Mouse (Mus musculus) MEL (cell line): ENCODE data around the gene Aplf. TPM values are rescaled to one million over a fixed set of nuclear protein-coding genes. Genes with fewer than 3 reads are reported as not detected.
"Not testable (repeated sequence)": the region's sequence is repeated elsewhere in the genome, so short reads cannot be mapped to it uniquely, and the experiment has no call there.

Experiments used
- DNase-seq: peaks from one replicate; pipeline ENCODE4 v3.0.0; 2011; ENCODE audit warnings: low read depth, low spot score
- H3K27ac ChIP-seq: 2 replicates; pipeline ENCODE4 v1.5.1; 2012; ENCODE audit warnings: low read depth, mild to moderate bottlenecking, control low read depth, low read length, moderate library complexity; ENCODE audit not compliant: control insufficient read depth
- H3K27me3 ChIP-seq, 2 experiments: fragments of 150-350 bp in 1 of 2; sonication (generic) in 1 of 2; 2 replicates each; pipeline ENCODE4 v1.6.1; 2012; ENCODE audit warnings: low read length in 2 of 2, mild to moderate bottlenecking in 2 of 2, improper control_type of control experiment in 1 of 2, moderate library complexity in 1 of 2; ENCODE audit not compliant: insufficient read depth in 2 of 2, control insufficient read depth in 1 of 2
- H3K36me3 ChIP-seq, 2 experiments: 2 replicates each; pipeline ENCODE4 v1.6.1; 2012 to 2014; ENCODE audit warnings: low read length in 2 of 2, improper control_type of control experiment in 1 of 2, inconsistent platforms in 1 of 2, mild to moderate bottlenecking in 1 of 2; ENCODE audit not compliant: insufficient read depth in 2 of 2, control insufficient read depth in 1 of 2
- H3K4me1 ChIP-seq, 2 experiments: fragments of 150-350 bp in 1 of 2; sonication (generic) in 1 of 2; 2 replicates each; pipeline ENCODE4 v1.6.1; 2012; ENCODE audit warnings: low read length in 2 of 2, improper control_type of control experiment in 1 of 2, mild to moderate bottlenecking in 1 of 2; ENCODE audit not compliant: insufficient read depth in 2 of 2, control insufficient read depth in 1 of 2
- H3K4me3 ChIP-seq, 2 experiments: fragments of 150-350 bp in 1 of 2; sonication (generic) in 1 of 2; 2 replicates each; pipeline ENCODE4 v1.5.1; 2012; ENCODE audit warnings: low read depth in 2 of 2, low read length in 2 of 2, mild to moderate bottlenecking in 2 of 2, moderate library complexity in 2 of 2, control low read depth in 1 of 2, improper control_type of control experiment in 1 of 2; ENCODE audit not compliant: control insufficient read depth in 1 of 2, insufficient read depth in 1 of 2
- H3K79me2 ChIP-seq: 2 replicates; pipeline ENCODE4 v1.6.1; 2012; ENCODE audit warnings: mild to moderate bottlenecking, low read length, moderate library complexity; ENCODE audit not compliant: control insufficient read depth, poor library complexity, insufficient read depth
- H3K9ac ChIP-seq: 2 replicates; pipeline ENCODE4 v1.6.1; 2012; ENCODE audit warnings: low read depth, mild to moderate bottlenecking, control low read depth, low read length, moderate library complexity; ENCODE audit not compliant: control insufficient read depth, poor library complexity, severe bottlenecking
- H3K9me3 ChIP-seq: fragments of 150-350 bp; sonication (generic); replicated peaks from 2 replicates; pipeline ENCODE4 v1.6.1; 2012; ENCODE audit warnings: mild to moderate bottlenecking, low read length, improper control_type of control experiment, moderate library complexity; ENCODE audit not compliant: insufficient read depth
- CTCF ChIP-seq, 3 experiments: IDR thresholded peaks in 2 of 3; conservative IDR thresholded peaks in 1 of 3; 2 replicates each; pipeline ENCODE4 v1.5.1; 2011 to 2012; ENCODE audit warnings: low read length in 3 of 3, low read depth in 2 of 3, mild to moderate bottlenecking in 2 of 3, improper control_type of control experiment in 1 of 3, inconsistent platforms in 1 of 3, mixed read lengths in 1 of 3, moderate library complexity in 1 of 3; ENCODE audit not compliant: control insufficient read depth in 1 of 3, insufficient read depth in 1 of 3, poor library complexity in 1 of 3, severe bottlenecking in 1 of 3
- ELF1 ChIP-seq: IDR thresholded peaks from 2 replicates; pipeline ENCODE4 v1.6.1; 2014; ENCODE audit warnings: low read depth, mild to moderate bottlenecking, inconsistent platforms, low read length, improper control_type of control experiment, moderate library complexity
- ETS1 ChIP-seq: IDR thresholded peaks from 2 replicates; pipeline ENCODE4 v1.6.1; 2012; ENCODE audit warnings: low read depth, mild to moderate bottlenecking, inconsistent platforms, low read length, improper control_type of control experiment, moderate library complexity
- JUND ChIP-seq: IDR thresholded peaks from 2 replicates; pipeline ENCODE4 v1.6.1; 2011; ENCODE audit warnings: low read depth, mild to moderate bottlenecking, improper control_type of control experiment, low read length
- KAT2A ChIP-seq: conservative IDR thresholded peaks from 2 replicates; pipeline ENCODE4 v1.6.1; 2012; ENCODE audit warnings: low read depth, low read length, improper control_type of control experiment, inconsistent platforms
- MAFK ChIP-seq: IDR thresholded peaks from 2 replicates; pipeline ENCODE4 v1.6.1; 2011; ENCODE audit warnings: low read depth, mild to moderate bottlenecking, low read length, improper control_type of control experiment, borderline replicate concordance
- MAX ChIP-seq: IDR thresholded peaks from 2 replicates; pipeline ENCODE4 v1.6.1; 2011; ENCODE audit warnings: low read length, improper control_type of control experiment
- MAZ ChIP-seq: IDR thresholded peaks from 2 replicates; pipeline ENCODE4 v1.6.1; 2012; ENCODE audit warnings: low read depth, mild to moderate bottlenecking, inconsistent platforms, low read length, improper control_type of control experiment
- MXI1 ChIP-seq: IDR thresholded peaks from 2 replicates; pipeline ENCODE4 v1.6.1; 2011; ENCODE audit warnings: mild to moderate bottlenecking, low read depth, low read length, improper control_type of control experiment
- MYC ChIP-seq: IDR thresholded peaks from 2 replicates; pipeline ENCODE4 v1.6.1; 2011; ENCODE audit warnings: low read depth, mild to moderate bottlenecking, low read length, improper control_type of control experiment, moderate library complexity
- NELFE ChIP-seq: IDR thresholded peaks from 2 replicates; pipeline ENCODE4 v1.6.1; 2011; ENCODE audit warnings: low read depth, low read length, improper control_type of control experiment
- NRF1 ChIP-seq: IDR thresholded peaks from 2 replicates; pipeline ENCODE4 v1.6.1; 2014; ENCODE audit warnings: low read depth, mild to moderate bottlenecking, inconsistent platforms, low read length, improper control_type of control experiment, moderate library complexity; ENCODE audit not compliant: poor library complexity, insufficient read depth, severe bottlenecking
- POLR2A ChIP-seq, 2 experiments: IDR thresholded peaks; 2 replicates each; pipeline ENCODE4 v1.6.1; 2011 to 2012; ENCODE audit warnings: low read length in 2 of 2, mild to moderate bottlenecking in 2 of 2, control low read depth in 1 of 2, improper control_type of control experiment in 1 of 2, low read depth in 1 of 2, moderate library complexity in 1 of 2; ENCODE audit not compliant: control insufficient read depth in 1 of 2, insufficient read depth in 1 of 2, poor library complexity in 1 of 2
- RAD21 ChIP-seq: IDR thresholded peaks from 2 replicates; pipeline ENCODE4 v1.6.1; 2011; ENCODE audit warnings: mild to moderate bottlenecking, low read depth, low read length, improper control_type of control experiment
- RCOR1 ChIP-seq: IDR thresholded peaks from 2 replicates; pipeline ENCODE4 v1.6.1; 2012; ENCODE audit warnings: low read depth, mild to moderate bottlenecking, inconsistent platforms, low read length, improper control_type of control experiment
- TAL1 ChIP-seq: IDR thresholded peaks from 2 replicates; pipeline ENCODE4 v1.6.1; 2012; ENCODE audit warnings: mild to moderate bottlenecking, inconsistent platforms, low read length, moderate library complexity, mixed read lengths
- TBP ChIP-seq: IDR thresholded peaks from 2 replicates; pipeline ENCODE4 v1.8.0; 2011; ENCODE audit warnings: low read depth, low read length, improper control_type of control experiment
- TCF12 ChIP-seq: IDR thresholded peaks from 2 replicates; pipeline ENCODE4 v1.6.1; 2014; ENCODE audit warnings: low read depth, mild to moderate bottlenecking, inconsistent platforms, low read length, improper control_type of control experiment, moderate library complexity
- UBTF ChIP-seq: IDR thresholded peaks from 2 replicates; pipeline ENCODE4 v1.6.1; 2012; ENCODE audit warnings: low read depth, mild to moderate bottlenecking, inconsistent platforms, low read length, improper control_type of control experiment, moderate library complexity, borderline replicate concordance; ENCODE audit not compliant: insufficient read depth
- USF1 ChIP-seq: IDR thresholded peaks from 2 replicates; pipeline ENCODE4 v1.6.1; 2014; ENCODE audit warnings: low read depth, mild to moderate bottlenecking, inconsistent platforms, low read length, improper control_type of control experiment, moderate library complexity
- ZMIZ1 ChIP-seq: IDR thresholded peaks from 2 replicates; pipeline ENCODE4 v1.6.1; 2012; ENCODE audit warnings: low read depth, mild to moderate bottlenecking, inconsistent platforms, low read length, improper control_type of control experiment, moderate library complexity
- polyA plus RNA-seq, 2 experiments: library from polyadenylated mRNA; stranded (reverse) in 1 of 2; unstranded in 1 of 2; fragments of >175 nt in 1 of 2; fragments of >200 nt in 1 of 2; gene quantifications; 2 replicates each; pipeline versions ENCODE4 v1.2.1 to v1.2.4; 2012; ENCODE audit warnings: low replicate concordance in 2 of 2, low read depth in 1 of 2; ENCODE audit not compliant: insufficient read length in 2 of 2, insufficient read depth in 1 of 2, missing spikeins in 1 of 2
- total RNA-seq: library from RNA; depleted of rRNA; stranded (reverse); fragments of 300-350 nt; gene quantifications from 2 replicates; pipeline ENCODE4 v1.2.3, GENCODE M21; 2012

Gene Aplf
- total and polyA plus RNA-seq, 3 experiments = 12.6 to 20.3 TPM; not detected in 1

DNA sequence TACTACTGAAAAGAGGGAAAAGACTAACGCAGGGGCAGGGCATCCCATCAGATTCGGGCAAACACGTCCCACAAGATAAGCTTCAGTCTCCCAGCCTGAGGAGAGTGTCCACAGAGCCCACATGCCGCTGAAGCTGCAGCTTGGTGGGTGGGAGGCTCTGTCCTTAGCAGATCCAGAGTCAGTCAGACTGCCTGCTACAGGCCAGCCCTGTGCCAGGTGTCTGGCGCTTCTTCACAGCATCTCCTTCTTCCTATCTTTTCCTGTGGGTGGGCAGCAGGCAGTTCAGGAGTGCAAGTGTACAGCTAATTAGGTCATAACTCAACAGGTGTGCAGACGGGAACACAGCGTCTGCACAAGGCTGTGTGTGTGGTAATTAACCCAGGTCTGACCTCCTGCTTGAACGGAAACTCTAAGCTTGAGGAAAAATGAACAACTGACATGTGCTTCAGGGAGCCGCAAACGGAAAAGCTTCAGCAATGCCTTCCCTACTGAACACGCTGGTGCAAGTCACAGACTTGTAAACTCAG, 33.8 kb downstream of the Aplf start:
- no peaks in the 10 kb centered on the region for H3K4me1 ChIP-seq
- no peak overlapping the region for H3K9ac ChIP-seq
- H3K79me2 ChIP-seq = no peaks in the 10 kb centered on the region
- peaks cover 0 to 15% of the 10 kb centered on the region in 2 experiments; a peak in 2 of 4 replicates for H3K36me3 ChIP-seq
- H3K9me3 ChIP-seq = no peaks in the 10 kb centered on the region
- no peak overlapping the region for H3K27ac ChIP-seq
- TF ChIP-seq TCF12 = no peak
- no peak for TF ChIP-seq MAX
- H3K27me3 ChIP-seq = no peaks in the 10 kb centered on the region
- no peak overlapping the region for H3K4me3 ChIP-seq
- DNase-seq = no peak

DNA sequence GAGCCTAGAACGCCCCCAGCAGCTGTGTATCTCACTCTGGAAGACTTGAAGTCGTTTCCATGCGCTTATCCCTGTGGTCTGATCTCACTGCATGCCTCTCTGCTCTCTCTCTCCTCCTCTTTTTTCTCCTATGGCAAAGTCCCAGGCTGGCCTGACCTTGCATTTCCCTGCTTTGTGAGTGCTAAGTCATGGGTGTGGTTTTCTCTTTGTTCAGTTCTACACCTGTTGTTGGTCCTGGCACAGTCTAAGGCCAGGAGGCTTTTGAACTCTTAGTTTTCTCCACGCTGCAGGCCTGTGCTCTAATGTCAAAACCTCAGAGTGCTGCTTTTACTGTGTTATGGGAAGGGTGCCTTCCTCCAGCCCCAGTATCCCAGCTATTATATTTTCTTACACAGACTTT, 39.8 kb downstream of the Aplf start:
- peaks cover 0 to 10% of the 10 kb centered on the region in 2 experiments; a peak in 2 of 4 replicates for H3K36me3 ChIP-seq
- H3K79me2 ChIP-seq = no peaks in the 10 kb centered on the region
- no peak overlapping the region for H3K9ac ChIP-seq
- TF ChIP-seq ELF1 = no peak
- no peak for TF ChIP-seq RCOR1
- no peak for TF ChIP-seq USF1
- TF ChIP-seq CTCF (IDR thresholded peaks at IDR 0.05 in 2 of 3, conservative IDR thresholded peaks at IDR 0.05 in 1 of 3; ENCODE audit: control insufficient read depth in 1 of 3, insufficient read depth in 1 of 3, low read depth in 2 of 3, low read length in 3 of 3, poor library complexity in 1 of 3, severe bottlenecking in 1 of 3) = no peak
- TF ChIP-seq ZMIZ1 = no peak
- TF ChIP-seq TBP = no peak
- TF ChIP-seq POLR2A (IDR thresholded peaks at IDR 0.05; ENCODE audit: control insufficient read depth in 1 of 2, insufficient read depth in 1 of 2, low read depth in 1 of 2, low read length in 2 of 2, poor library complexity in 1 of 2) = no peak
- no peak for TF ChIP-seq RAD21
- no peak for TF ChIP-seq MAFK
- TF ChIP-seq MYC = no peak
- no peak for TF ChIP-seq MAZ
- TF ChIP-seq MXI1 = no peak
- TF ChIP-seq NRF1 = no peak
- no peak for TF ChIP-seq KAT2A
- no peak for TF ChIP-seq JUND
- no peak for TF ChIP-seq TCF12
- no peak for TF ChIP-seq NELFE
- TF ChIP-seq ETS1 = no peak
- TF ChIP-seq TAL1 = no peak
- no peak for TF ChIP-seq UBTF
- no peaks in the 10 kb centered on the region for H3K27me3 ChIP-seq
- H3K9me3 ChIP-seq = no peaks in the 10 kb centered on the region
- no peak for DNase-seq
- no peak overlapping the region for H3K27ac ChIP-seq
- H3K4me1 ChIP-seq = no peaks in the 10 kb centered on the region
- H3K4me3 ChIP-seq = no peak overlapping the region

DNA sequence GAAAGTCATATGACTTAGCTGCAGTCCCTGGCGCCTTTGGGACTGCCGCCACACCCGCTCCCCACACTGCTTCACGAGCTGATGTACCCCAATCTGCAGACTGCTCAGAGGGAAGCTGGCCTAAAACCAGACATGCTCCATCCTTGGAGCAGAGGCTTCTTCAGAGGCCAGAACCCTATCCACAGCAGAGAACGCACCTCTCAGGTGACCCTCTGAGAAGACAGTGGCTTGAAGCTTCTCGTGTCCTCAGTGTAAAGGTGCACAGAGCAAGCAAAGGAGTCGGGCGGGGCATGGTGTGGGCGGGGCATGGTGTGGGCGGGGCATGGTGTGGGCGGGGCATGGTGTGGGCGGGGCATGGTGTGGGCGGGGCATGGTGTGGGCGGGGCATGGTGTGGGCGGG, 43.1 kb downstream of the Aplf start:
- H3K4me1 ChIP-seq, H3K36me3 ChIP-seq, H3K27ac ChIP-seq, H3K9ac ChIP-seq, H3K27me3 ChIP-seq, H3K9me3 ChIP-seq, H3K79me2 ChIP-seq, H3K4me3 ChIP-seq: not testable (repeated sequence)
- peak; percentile 13 for DNase-seq
